Mouse (Mus musculus): ENCODE results near the gene Me3.
A peak's percentile ranks its signal among the peaks of the same experiment; 100 is the strongest.

Gene Me3

GRCm38 (mm10) chr7:89829201-89829600 is 197.0 kb downstream of the Me3 start:
- no peak for DNase-seq (ENCODE audit: low spot score in 2 of 2)

GRCm38 (mm10) chr7:89833521-89833920 is 201.3 kb downstream of the Me3 start:
- DNase-seq (ENCODE audit: low spot score in 2 of 2), result no peak

- DNase-seq (ENCODE audit: low spot score in 2 of 2), result no peak
Observed at GRCm38 (mm10) chr7:89835566-89835965, 203.4 kb downstream of the Me3 start.

- DNase-seq (ENCODE audit: low spot score in 2 of 2), result no peak
Observed at GRCm38 (mm10) chr7:89836676-89837075, 204.5 kb downstream of the Me3 start.

- no peak for DNase-seq (ENCODE audit: low spot score in 2 of 2)
Observed at GRCm38 (mm10) chr7:89837841-89838240, 205.6 kb downstream of the Me3 start.

- DNase-seq (ENCODE audit: low spot score in 2 of 2), result no peak
Observed at GRCm38 (mm10) chr7:89839721-89840120, 207.5 kb downstream of the Me3 start.

GRCm38 (mm10) chr7:89841670-89842403 is 209.6 kb downstream of the Me3 start:
- peak; percentile 55 to 91 for DNase-seq (ENCODE audit: low spot score in 2 of 2)

GRCm38 (mm10) chr7:89842404-89842715 is 210.2 kb downstream of the Me3 start:
- no peak for DNase-seq (ENCODE audit: low spot score in 2 of 2)

- DNase-seq (ENCODE audit: low spot score in 2 of 2), result no peak
Observed at GRCm38 (mm10) chr7:89843121-89843520, 210.9 kb downstream of the Me3 start.

GRCm38 (mm10) chr7:89843533-89843932 is 211.3 kb downstream of the Me3 start:
- peak in 1 of 2 experiments; percentile 17 for DNase-seq (ENCODE audit: low spot score in 2 of 2)

- DNase-seq (ENCODE audit: low spot score in 2 of 2), result no peak
Observed at GRCm38 (mm10) chr7:89845669-89846068, 213.5 kb downstream of the Me3 start.

- no peak for DNase-seq (ENCODE audit: low spot score in 2 of 2)
Observed at GRCm38 (mm10) chr7:89850510-89850909, 218.3 kb downstream of the Me3 start.

- DNase-seq (ENCODE audit: low spot score in 2 of 2), result no peak
Observed at GRCm38 (mm10) chr7:89852158-89853095, 220.2 kb downstream of the Me3 start.

GRCm38 (mm10) chr7:89853131-89853530 is 220.9 kb downstream of the Me3 start:
- DNase-seq (ENCODE audit: low spot score in 2 of 2), result no peak

GRCm38 (mm10) chr7:89855196-89855595 is 223.0 kb downstream of the Me3 start:
- DNase-seq (ENCODE audit: low spot score in 2 of 2), result no peak

- no peak for DNase-seq (ENCODE audit: low spot score in 2 of 2)
Observed at GRCm38 (mm10) chr7:89856440-89857217, 224.4 kb downstream of the Me3 start.

- DNase-seq (ENCODE audit: low spot score in 2 of 2), result no peak
Observed at GRCm38 (mm10) chr7:89864769-89865168, 232.6 kb downstream of the Me3 start.

GRCm38 (mm10) chr7:89867221-89867620 is 235.0 kb downstream of the Me3 start:
- no peak for DNase-seq (ENCODE audit: low spot score in 2 of 2)

- DNase-seq (ENCODE audit: low spot score in 2 of 2), result no peak
Observed at GRCm38 (mm10) chr7:89879686-89880085, 247.5 kb downstream of the Me3 start.

- no peak for DNase-seq (ENCODE audit: low spot score in 2 of 2)
Observed at GRCm38 (mm10) chr7:89884551-89884950, 252.4 kb downstream of the Me3 start.

GRCm38 (mm10) chr7:89891412-89891811 is 259.2 kb downstream of the Me3 start:
- DNase-seq (ENCODE audit: low spot score in 2 of 2), result no peak

- DNase-seq (ENCODE audit: low spot score in 2 of 2), result no peak
Observed at GRCm38 (mm10) chr7:89891856-89892255, 259.7 kb downstream of the Me3 start.
